Mouse (Mus musculus) cerebellum, postnatal 14 days (tissue): Measurements from ENCODE around the gene Vac14.

ENCODE experiments used
- DNase-seq, 2 experiments: peaks; one replicate each; pipeline ENCODE4 v3.0.0; 2021; ENCODE audit warnings: mixed read lengths in 2 of 2

Vac14 gene

DNA sequence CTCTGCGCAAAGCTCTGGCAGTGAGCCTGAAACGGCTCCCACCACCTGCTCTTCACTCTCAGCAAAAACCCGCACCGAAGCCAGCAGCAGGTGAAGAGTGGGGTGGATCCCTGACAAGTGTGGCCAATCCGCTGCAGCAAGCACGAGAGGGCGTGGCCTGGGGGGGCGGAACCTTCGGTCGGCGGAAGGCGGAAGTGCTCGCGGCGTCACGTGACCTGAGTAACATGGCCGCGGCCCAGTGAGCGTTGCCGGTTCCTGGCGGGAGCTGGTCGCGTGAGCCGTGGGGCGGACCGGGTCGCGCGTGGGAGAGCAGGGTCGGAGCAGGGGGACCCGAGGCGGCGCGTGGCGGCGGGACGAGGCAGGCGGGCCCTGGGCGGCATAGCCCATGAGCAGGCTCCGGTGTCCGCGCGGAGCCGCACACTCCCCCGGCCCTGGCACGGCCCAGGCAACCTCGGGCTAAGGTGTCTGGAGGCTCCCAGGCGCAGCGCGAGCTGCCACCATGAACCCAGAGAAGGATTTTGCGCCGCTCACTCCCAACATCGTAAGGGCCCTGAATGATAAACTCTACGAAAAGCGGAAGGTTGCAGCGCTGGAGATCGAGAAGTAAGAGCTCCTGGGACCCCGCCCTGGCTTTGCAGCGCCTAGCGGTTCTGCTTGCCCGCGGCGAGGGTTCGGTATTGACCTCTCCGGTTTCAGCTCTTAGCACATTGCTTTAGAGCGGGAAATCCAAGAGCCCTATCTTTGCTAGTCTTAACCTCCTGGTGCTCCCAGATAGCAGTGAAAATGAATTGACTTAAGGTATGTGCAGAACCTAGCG is at the start of gene Vac14:
TSS of gene Vac14 (plus strand) at position 195 of the 817 bp plus-strand sequence.
- DNase-seq = peak; percentile 99 to 100

DNA sequence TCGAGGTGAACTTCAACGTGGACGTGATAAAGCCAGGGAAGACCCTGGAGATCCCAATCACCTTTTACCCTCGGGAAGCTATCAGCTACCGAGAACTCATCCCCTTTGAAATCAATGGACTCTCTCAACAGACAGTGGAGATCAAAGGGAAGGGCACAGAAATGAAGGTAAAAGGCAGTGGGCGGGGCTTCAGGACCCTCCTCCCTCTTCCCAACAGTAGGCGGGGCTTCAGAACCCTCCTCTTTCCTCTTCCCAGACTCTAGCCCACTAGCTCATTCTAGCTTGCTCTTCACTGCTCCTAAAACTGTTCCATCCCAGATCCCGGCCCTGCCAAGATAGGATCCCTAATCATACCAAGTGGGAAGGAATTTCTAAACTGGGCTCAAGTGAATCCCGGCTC is 25.7 kb upstream of the Vac14 start:
- no peak for DNase-seq

DNA sequence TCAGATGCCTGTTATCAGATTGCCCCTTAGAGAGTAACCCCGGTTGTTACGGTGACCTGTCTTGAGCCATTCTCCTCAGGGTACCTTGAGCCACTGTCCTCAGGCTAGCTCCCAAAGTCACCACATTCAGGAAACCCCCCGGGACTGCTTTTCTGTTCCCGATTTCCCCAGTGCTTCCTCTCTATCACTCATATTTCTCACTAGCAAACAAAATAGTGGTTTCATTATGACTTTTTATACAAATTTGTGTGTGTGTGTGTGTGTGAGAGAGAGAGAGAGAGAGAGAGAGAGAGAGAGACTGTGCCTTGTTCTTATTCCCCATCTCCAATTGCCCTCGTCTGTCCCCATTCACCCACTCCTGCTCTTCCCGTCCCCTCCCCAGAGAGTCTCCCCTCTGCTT is 24.2 kb upstream of the Vac14 start:
- no peak for DNase-seq

DNA sequence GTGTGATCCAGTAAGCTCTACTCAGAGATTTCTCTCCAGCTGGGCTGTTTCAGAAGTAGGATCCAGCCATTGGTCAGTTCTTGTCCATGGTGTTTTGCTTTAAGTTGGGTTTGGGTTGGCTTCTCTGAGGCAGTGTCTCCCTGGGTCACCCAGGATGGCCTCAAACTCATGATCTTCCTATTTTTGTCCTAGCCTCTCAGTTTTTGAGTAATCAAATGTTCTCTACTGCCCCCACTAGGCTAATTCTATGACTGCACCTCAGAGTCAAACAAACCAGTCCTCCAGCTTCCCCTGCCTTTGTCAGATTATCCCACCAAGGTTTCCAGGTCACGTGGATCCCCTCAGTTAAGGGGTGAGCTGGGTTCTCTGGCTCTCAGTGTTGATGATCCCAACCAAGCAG is 13.8 kb upstream of the Vac14 start:
- peak; percentile 77 to 87 for DNase-seq

DNA sequence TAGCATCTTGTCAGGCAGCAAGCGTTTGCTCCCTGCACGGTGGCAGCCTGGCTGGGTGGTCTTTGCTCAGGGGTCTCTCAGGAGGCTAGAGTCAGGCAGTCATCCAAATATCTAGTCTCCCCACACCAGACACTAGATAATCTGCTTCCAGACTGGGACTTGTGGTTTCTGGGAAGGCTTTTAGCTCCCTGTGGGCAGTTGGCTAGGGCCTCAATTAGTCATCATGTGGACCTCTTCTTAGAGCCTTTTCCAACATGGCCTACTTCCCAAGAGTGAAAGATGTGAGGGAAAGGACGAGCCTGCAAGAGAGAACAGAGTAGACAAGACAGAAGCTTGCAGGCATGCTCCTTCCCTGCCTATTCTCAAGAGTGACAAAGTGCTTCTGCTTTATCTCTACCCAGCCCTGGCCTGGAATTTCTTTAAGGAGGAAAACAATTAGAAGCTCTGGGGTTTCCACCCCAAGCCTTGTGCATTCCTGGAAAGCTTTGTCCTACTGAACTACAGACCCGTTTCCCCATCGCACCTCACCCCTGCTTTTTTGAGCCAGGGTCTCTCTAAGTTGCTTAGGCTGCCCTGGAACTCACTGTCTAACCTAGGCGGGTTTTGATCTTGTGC is 12.9 kb upstream of the Vac14 start:
- peak; percentile 57 to 71 for DNase-seq

DNA sequence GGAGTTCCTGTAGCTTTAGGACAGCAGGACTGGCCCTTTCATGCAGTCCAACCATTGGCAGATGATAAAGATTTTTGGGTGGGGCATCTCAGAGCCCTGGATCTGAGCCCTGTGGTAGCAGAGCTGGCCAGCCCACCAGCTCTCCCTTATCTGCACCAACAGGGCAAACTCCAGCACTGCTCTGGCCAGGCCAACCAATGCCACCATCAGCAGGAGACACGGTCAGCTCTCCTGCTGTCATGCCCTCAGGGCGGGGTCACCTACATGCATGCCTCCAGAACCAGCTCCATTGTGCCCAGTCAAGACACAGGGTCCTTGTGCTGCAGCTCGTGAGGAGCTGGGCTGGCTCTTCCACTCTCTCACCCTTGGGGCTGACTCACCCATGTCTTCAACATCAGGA is 2.7 kb upstream of the Vac14 start:
- DNase-seq = no peak

DNA sequence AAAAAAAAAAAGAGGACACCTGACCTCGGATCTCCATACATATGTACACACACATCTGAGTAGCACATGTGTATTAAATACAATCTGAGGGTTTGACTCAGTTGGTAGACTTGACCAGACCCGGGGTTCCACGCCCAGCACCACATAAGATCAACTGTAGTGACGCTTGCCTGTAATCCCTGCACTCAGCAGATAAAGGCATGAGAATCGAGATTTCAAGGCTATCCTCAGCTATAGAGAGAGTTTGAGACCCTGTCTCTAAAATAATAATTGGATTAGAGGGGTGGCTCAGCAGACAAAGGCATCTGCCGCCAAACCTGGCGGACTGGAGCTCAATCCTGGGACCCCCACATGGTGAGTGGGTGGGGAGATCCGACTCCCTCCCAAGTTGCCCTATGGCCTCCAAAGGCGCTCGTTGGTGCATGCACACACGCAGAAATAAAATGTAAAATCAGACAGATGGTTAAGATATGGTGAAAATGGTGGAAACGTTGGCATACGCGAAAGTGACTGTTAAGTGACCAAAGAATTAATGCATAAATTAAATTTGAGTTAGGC is 505 bp upstream of the Vac14 start:
- peak in 1 of 2 experiments; percentile 48 for DNase-seq

DNA sequence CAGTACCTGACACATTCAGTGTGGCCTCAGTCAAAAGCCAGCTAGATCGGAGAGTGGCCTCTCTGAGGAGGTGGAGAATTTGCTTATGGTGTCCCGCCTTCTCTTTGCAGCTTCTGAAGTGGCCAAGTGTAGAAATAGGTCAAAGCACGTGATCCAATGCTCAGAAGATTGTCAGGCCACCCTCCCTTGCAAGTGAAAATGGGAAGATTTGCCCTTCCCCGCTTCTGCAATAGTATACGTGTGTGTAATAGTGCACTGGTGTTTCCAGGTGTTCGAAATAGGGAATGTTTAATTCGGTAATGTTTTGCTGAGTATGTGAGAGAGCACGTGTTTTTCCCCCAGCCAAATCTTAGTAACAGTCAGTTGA is 806 bp downstream of the Vac14 start:
- DNase-seq = no peak

DNA sequence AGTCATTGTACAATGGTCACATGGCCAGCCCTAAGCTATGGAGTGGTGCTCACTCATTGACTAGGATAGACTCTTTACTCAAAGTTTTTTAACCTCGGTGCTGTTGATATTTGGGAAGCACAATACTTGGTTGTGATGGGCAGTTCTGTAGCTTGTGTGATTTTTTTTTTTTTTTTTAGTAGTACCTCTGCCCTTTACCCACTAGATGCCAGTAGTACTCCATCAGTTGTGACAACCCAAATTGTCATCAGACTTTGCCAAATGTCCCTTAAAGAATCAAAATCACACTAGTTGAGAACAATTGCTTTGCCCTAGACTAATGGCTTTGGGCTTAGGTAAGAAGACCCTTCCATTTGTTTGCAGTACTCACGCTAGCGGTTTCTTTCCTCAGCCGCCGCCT is 1.5 kb downstream of the Vac14 start:
- DNase-seq = no peak

DNA sequence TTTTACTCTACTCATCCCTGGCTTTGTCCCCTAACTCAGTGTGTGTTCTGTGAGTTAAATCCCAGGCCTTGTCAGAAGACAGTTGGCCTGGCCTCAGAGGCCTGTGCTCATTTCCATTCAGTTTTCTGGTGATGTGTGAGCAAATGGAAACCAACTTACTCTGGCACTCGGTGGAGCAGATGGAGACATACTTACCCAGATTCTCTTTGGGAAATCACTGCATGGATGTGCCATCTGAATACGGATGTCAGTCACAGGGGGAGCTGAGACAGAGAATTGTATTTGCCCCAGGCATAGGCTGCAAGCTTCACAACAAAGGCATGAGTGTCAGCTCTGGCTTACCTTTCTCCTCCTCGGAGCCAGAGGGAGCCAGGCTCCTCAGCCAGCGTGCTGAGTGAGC is 8.0 kb downstream of the Vac14 start:
- no peak for DNase-seq

DNA sequence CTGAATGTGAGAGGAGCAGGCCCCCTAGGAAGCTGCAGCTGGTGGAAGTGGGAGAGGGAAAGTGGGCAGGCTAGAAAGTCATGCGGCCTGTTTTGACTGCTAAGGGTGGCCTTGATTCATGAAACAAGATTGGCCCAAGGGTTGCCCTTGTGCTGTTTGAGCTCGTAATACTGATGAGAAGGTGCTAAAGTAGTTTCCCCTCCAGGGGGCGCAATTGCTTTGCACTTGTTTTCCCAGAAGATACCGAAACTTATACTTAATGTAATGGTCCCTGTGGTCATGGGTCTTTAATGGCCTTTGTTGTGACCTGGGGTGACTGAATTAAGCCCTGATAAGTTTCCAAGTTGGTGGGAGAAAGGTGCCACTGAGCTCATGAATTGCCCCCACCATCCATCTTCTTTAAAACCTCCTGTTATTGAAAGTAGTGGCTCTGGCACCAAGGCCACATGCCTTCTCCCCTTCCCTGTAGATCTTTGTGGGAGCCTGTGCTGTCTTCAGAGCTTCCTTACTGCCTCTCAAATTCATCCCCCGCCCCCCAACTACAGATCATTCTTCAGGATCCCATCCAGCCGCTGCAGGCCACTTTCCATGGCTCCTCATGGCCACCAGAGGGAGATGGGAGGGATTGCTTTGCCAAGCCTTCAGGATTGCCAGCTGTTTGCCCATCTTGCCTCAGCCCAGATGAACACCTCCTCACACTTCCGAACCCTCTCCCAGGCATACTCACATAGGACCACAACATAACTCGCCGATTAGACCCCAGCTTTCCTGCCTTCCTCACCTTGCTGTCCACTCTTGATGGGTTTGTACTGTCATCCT is 11.1 kb downstream of the Vac14 start:
- peak; percentile 80 to 87 for DNase-seq

DNA sequence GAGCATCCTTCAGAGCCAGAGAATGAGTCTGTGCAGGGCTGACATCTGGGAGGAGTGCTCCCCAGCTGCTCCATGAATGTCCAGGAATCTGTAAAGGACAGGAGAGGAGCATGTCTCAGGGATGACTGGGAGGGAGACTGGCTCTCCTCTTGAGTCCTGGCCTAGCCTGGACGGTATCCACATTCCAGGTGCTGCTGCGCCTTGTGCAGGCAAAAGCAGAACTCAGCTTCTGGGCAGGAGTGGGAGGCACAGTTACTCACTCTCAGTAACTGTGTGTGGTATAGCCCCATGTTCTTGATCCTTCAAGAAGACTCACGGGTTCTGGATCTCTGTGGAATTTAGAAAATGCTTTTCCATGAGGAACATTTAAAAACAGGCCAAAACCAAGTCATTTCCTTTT is 11.7 kb downstream of the Vac14 start:
- DNase-seq = no peak

DNA sequence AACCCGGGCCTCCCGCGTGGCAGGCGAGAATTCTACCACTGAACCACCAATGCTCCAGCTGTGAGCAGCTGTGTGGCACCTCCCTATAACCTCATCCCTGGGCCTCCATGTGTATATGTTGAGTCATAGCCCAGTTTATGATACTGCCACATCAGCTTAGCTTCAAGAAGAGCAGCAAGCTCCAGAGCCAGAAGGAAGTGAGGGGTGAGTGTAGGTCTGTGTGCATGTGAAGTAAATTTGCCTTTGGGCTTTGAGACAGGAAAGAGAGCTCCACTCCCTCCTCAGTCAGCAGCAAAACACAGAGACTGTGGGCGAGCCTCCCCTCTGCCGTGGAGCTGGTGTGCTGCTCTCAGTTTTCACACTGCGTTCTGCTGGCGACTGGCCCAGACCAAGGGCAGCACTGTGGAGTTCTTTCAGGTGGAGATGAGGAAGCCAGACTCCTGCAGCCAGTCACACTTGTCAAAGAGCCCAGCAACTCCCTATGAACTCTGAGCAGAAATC is 12.2 kb downstream of the Vac14 start:
- peak; percentile 86 to 92 for DNase-seq

DNA sequence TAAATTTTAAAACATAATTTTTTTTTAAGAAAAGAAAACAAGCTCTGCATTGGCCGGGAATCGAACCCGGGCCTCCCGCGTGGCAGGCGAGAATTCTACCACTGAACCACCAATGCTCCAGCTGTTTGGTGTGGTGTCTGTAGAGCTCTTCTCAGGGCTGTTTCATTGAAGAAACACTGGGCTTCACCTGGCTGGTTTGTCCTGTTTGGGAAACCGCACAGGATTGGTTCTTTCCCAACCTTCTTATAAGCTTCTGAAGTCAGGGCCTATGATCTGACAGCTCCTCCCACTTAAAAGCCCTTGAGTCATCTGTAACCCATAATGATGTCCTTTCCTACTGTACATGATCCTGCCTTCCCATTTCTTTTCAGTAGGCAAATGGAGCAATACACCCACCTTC is 12.8 kb downstream of the Vac14 start:
- DNase-seq = no peak

DNA sequence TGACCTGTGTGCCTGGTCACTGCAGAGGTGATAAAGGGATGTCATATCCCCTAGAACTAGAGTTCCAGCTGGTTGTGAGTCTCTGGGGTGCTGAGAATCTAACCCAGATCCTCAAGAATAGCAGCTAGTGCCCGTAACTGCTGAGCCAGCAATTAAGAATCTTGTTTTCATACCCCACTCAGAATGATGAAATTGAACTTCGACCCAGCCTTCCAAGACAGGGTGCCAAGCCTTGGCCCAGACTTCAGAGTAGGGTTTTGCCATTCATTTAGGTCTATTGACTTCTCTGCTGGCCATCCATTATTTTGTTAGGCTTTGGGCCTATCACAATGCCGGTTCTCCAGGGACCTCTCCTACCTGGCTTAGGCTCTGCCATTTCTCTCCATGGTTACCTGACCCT is 15.4 kb downstream of the Vac14 start:
- DNase-seq = no peak

DNA sequence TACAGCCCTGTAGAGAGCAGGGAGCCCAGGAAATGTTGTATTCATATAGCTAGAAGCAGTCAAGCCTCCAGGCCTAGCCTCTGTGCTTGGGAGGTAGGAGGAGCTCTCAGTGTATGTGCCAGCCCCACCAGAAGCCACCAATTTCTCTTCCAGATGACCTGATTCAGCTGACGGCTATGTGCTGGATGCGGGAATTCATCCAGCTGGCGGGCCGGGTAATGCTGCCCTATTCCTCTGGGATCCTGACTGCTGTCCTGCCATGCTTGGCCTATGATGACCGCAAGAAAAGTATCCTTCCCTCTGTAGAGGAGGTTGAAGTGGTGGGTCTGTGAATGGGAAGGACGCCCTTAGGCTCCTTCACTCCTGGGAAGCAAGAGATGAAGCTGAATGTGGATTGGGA is 17.8 kb downstream of the Vac14 start:
- no peak for DNase-seq

DNA sequence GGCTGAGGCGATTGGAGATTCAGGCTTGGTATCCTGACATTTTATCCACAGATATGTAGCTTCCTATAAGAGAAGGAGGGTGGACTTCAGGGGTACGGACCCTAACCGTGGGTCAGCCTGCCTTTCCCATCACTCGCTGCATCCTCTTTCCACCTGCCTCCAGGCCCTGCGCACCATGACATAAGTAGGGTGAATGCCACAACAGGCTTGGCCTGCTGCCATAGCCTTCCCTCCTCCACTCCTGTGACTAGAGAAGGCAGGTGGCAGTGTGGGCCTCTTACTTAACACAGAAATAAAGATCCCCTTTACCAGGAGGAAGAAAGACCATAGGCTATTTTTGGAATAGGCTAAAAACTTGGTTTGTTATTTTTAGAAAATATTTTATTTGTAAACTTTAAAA is 23.9 kb downstream of the Vac14 start:
- DNase-seq = peak; percentile 74 to 77

DNA sequence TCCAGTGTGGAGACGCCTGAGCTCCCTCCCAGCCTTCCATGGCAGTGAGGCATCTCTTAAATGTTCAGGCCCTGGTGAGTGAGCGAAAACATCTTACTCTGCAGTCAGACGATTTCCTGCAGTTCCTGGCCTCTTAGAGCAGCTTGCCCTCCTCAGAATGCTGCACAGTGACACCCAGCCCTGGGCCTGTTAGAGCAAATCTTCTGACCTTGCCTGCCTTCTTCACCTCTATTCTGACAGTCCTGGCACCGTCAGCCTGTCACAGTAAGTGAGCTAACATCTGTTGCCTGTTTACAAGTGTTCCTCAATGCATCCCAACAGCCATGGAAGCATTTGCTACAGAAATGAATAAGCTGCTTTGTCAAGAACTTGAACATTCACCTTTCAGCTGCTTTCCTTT is 24.8 kb downstream of the Vac14 start:
- no peak for DNase-seq

DNA sequence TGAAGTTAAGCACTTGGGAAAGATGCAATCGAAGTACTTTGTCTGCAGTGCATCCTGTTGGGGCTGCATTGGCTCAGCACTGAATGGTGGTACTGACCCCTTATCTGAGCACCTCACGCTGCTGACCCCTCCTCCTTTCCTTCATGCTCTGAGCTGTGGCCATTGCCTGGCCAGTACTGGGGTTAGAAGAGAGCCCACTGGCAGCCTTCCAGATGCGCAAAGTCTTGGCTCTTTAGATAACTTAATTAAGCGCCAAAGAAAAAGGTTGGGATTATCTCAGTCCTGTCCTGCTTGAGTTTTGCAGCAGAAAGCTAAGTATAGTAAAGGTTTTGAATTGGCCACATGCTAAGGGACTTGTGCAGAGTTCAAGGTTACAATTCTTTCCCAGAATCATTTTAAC is 26.0 kb downstream of the Vac14 start:
- no peak for DNase-seq

DNA sequence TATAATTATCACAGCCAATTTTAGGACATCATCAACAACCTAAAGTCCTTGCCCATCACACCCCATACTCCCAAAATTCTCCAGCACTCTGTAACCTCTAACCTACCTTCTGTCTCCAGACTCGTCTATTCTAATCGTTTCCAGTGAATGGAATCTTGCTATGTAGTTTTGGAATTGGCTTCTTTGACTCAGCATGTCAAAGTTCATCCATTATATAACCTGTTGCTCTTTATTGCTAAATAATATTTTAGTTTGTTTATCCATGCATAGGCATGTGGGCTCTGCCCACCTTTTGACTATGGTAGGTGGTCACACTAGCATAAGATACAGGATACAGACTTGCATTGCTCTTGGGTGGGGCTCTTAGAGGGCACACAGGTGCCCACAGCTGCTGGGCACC is 26.5 kb downstream of the Vac14 start:
- no peak for DNase-seq

DNA sequence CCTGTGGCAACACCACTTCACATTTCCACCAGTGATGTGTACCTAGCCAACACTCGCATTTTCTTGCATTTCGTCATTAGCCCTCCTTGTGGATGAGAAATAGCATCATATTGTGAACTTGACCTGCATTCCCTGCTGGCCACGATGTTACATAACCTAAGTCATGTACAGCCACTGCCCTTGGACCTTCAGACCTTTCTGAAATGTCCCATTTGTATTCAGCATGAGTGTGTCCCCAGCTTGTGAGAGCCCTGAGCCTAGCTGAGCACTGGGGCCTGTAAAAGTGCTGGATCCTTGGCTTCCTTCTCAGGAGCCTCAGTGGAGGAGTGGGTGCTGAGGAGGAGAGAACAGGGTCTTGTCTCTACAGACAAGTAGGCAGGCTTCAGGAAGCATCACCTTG is 27.0 kb downstream of the Vac14 start:
- DNase-seq = no peak

DNA sequence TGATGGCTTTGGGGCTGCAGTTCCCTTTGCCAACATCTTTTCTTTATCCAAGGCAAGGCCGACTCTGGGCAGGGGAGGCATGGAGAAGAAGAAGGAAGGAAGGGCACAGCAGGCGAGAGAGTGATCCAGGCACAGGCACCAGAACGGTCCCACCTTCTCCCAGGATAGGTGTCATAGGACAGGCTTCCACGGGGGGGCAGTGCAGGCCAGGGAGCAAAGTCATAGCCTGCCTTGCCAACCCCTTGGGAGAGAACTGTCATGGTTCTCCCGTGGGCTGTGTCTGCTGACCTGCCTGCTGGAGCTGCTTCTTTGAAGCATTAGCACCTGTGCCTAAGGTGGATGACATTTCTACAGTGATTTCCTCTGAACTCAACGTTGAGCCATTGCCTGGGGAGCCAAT is 27.7 kb downstream of the Vac14 start:
- peak; percentile 92 to 97 for DNase-seq

DNA sequence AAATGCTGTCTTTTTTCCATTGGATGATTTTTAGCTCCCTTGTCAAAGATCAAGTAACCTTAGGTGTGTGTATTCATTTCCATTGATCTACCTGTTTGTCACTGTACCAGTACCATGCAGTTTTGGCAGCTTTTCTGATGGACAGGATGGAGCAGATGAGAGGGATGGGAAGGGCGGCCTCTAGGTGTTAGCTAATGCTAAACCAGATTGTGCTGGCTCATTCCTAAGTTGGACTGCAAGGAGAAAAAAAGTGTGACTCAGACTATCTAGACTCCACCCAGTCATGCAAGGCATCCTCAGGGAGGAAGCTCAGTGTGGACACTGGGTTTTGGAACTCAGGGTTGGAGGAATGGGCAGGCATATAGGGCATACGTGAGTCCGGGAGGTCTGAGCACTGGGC is 30.2 kb downstream of the Vac14 start:
- no peak for DNase-seq
